Mouse (Mus musculus) heart, adult 2 months (tissue): ENCODE results near the gene AI661453.

ENCODE experiments used
- CTCF ChIP-seq: fragments of 200-600 bp; IDR thresholded peaks from 2 replicates; pipeline ENCODE4 v1.8.1; 2022; ENCODE audit warnings: antibody characterized with exemption, mild to moderate bottlenecking, moderate library complexity
- POLR2A ChIP-seq: fragments of 200-500 bp; IDR thresholded peaks from 2 replicates; pipeline ENCODE4 v1.6.1; 2011; ENCODE audit warnings: mild to moderate bottlenecking, low read depth, low read length, control low read depth; ENCODE audit not compliant: insufficient read depth

DNA sequence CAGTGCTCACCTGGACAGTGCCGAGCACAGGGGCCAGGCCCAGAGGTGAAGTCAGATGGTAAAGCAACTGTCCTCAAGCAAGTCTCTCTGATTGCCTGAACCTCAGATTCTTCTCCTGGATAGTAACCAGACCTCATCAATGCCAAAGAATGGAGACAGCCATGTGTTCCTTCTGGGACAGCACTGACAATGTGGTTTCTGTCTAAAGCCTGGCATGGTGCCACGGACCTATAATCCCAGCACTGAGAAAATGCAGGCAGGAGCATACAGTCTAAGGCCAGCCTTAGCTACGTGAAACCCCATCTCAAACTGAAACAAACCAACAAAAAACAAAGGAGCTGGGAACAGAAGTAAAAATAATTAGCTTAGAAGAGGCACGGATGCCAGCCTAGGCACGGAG is 34.3 kb downstream of the AI661453 start:
- TF ChIP-seq CTCF (no peak), POLR2A (no peak)
